Mouse (Mus musculus) frontal cortex, postnatal 14 days (tissue): ENCODE measurements at regions not wholly inside any gene's neighbourhood (a gene's known extent, or its start where the extent isn't known, plus 50 kb on each side); places are given as distances from the start of the nearest gene placed in this dataset.

ENCODE experiments used
- DNase-seq, 2 experiments: peaks; one replicate each; pipeline ENCODE4 v3.0.0; 2022; ENCODE audit warnings: low spot score in 2 of 2

GRCm38 (mm10) chr4:131577571-131577970, 260.5 kb downstream of the Ptpru start:
- DNase-seq = no peak

GRCm38 (mm10) chr4:131585946-131586345, 252.1 kb downstream of the Ptpru start:
- no peak for DNase-seq

GRCm38 (mm10) chr4:131587536-131587935, 250.6 kb downstream of the Ptpru start:
- no peak for DNase-seq

GRCm38 (mm10) chr4:131590136-131590535, 248.0 kb downstream of the Ptpru start:
- no peak for DNase-seq

DNA sequence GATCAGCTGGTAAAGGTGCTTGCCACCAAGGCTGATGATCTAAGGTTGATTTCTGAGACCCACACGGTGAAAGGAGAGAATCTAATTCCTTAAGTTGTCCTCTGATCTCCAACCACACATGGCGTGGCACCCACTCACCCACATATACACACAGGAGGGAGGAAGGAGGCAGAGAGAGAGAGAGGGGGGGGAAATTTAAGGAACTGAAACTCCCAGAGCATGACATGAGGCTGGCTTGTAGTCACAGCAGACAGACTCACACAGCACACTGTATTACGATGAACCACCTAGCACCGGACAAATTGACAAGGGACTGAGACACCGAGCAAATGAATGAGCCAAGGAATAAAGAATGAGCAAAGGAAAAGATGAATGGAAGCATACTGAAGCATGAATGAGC, 246.6 kb downstream of the Ptpru start:
- DNase-seq = no peak

- DNase-seq = no peak
Measured at GRCm38 (mm10) chr4:131597996-131598395, 240.1 kb downstream of the Ptpru start.

- no peak for DNase-seq
Measured at GRCm38 (mm10) chr4:131614434-131614833, 223.7 kb downstream of the Ptpru start.

DNA sequence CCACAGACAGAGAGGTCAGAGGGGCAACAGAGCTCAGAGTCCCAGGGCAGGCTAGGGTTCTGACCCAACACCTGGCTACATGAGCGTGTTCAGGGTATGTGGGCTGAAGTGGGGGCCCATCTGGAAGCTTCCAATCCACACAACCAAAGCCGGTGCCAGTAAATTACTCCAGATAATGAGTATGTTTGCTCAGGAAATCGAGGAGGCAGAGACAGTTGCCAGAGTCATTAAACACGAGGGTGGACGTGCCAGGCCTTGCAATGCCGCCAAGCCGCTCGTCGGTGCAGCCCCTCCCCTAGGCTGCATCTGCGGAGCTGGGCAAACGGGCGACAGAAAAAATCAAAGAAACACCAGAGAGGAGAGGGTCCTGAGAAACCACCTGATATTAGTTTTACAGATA, 222.5 kb downstream of the Ptpru start:
- peak; percentile 15 to 20 for DNase-seq

GRCm38 (mm10) chr4:131638105-131638504, 200.0 kb downstream of the Ptpru start:
- DNase-seq = no peak

GRCm38 (mm10) chr4:131656034-131656433, 182.1 kb downstream of the Ptpru start:
- DNase-seq = no peak

DNA sequence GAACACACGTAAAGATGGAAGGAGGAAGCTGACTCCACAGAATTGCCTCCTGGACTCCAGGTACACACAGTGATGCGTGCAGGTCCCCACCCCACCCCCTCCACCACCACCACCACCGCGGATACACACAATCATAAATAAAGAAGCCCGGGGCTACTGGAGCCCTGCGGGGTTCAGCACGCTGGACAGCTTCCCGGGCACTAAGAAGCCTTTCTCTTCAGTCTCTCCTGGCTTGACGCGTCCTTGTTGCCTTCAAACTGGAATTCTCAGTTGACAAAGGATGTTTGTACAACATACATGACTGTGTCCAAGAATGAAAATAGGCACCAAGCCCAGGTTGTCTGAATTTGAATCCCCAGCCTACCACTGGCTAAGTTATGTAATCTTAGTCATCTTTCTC, 180.2 kb downstream of the Ptpru start:
- DNase-seq = no peak

DNA sequence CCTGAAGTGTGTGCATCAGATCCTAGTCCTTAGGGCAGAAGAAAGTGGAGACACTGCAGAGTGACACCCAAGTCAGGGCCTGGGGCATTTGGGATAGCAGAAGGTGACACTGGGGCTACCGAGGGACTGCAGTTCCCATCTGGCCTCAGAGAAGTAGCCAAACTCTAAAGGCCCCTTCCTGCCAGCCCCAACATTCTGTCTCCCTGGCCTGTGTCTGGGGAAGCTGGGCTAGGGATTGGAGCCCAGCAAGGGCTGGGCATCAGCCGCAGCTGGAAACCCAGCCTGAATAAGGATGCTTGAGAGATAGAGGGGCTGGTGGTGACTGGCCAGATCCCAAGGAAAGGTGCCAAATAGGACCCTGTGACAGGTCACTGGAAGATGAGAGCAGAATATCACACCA, 177.2 kb downstream of the Ptpru start:
- no peak for DNase-seq

DNA sequence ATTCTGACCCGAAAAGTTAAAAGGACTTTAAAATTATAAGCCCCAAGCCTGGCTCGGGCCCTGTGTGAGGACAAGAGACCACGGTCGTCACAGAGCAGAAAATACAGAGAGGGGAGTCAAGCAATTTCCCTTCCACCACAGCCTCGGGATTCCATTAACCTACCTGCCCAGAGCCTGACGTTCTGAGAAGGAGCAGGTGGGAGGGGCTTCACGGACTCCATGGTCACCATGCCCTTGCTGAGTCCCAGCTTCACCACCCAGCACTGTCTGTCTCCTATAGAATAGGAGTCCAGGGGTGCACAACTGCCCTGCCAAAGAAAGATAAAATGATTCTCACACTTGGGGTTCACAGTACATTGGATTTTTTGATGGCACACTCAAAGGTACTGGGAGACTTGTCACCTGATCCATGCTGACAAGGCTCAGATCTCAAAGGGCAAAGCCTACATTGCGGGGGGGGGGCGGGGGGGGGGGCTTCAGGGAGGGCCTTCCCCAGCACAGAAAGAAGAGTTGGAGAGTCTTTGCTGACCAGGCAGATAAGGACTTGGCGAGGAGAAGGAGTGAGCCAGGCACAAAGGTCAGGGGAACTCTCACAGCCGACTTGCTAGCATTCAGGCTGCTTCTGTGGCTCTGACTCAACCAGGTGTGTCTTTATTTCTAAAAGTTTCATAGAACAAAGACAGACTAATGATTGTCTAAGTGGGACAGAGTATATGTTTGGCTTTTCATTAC, 166.1 kb downstream of the Ptpru start:
- DNase-seq = no peak

- no peak for DNase-seq
Measured at GRCm38 (mm10) chr4:131677966-131678365, 160.1 kb downstream of the Ptpru start.

GRCm38 (mm10) chr4:131683176-131683575, 154.9 kb downstream of the Ptpru start:
- DNase-seq = no peak

DNA sequence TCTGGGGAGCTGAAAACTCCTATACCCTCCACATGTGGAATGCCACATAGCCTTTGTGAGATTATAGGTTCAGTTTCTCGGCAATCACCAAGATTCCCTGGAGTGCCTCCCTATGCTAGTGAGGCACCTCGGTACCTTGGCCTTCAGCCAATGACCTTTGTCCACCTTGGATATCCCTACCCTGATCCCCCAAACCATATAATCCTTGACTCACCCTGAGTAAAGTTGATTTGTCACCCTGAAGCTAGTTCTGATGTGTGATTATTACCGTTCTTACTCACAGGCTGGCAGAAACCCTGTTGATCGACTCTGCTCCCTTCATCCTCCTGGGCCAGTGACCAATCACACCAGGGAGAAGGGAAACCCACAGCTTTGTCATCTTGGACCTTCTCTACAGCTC, 152.5 kb downstream of the Ptpru start:
- DNase-seq = no peak

DNA sequence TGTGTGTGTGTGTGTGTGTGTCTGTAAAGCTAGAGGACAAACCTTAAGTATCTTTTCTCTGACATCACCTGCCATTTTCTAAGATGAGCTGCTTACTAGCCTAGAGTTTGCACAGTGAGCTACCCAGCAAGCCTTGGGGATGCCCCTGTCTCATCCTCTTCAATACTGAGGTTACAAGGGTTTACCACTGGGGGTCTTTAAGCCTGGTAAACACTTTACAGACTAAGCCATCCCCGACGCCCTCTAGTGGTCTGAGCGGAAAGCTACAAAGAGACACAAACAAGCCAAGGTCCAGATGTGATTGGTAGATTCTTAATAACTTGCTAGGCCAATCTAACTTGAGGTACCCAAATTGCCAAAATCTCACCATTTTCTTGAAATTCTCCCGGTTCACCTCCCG, 143.9 kb downstream of the Ptpru start:
- DNase-seq = no peak

DNA sequence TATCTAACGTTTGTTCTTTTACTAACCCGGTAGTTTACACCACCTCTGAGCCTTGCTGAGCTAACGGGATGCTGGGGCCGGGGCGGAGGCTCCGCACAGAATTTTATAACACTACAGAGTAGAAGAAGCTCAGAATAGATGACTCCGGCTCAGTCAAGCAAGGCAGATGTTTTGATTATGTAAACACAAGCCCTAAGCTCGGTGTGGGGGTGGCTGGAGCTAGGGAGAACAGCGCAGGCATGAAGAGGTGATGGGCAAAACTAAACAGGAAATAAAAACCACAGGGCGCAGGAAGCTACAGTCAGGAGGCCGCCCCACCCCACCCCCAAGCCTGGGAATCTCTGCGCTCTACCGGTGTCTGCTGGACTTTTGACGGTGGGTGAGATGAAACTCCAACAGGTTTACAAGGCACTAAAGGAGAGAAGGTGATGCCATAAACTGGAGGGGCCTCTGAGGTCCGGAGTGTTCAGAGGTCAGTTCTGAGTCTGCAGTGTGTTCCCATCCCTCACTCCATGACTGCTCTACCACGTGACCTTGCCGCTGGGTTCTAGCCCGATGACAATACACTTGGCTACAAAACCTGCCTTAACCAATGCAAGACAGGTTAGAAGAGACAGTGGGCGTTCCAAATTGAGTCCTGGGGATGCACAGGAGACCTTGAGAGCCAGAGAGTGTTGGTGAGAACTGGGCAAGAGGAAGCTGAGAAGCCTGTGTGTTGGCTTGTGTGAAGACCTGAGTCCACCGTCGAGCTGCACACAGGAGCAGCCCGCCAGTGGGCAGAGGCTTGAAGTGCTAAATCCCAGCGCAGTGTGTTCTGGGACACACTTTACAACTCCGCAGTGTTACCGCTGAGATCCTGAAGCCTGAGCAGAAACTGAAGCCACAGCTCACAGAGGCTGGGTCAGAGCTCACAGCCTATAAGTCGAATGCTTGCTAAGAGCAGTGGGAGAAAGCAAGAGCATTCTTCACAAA, 141.9 kb downstream of the Ptpru start:
- peak; percentile 24 to 25 for DNase-seq
